Mouse (Mus musculus) lung, postnatal 0 days (tissue): ENCODE data around the gene Map3k6.

Experiments used
- CTCF ChIP-seq: IDR thresholded peaks from 2 replicates; pipeline ENCODE4 v1.5.1; 2016; ENCODE audit warnings: antibody characterized with exemption, mild to moderate bottlenecking
- EP300 ChIP-seq: IDR thresholded peaks from 2 replicates; pipeline ENCODE4 v1.6.1; 2016; ENCODE audit warnings: antibody characterized with exemption, mild to moderate bottlenecking, control low read depth

GRCm38 (mm10) chr4:133197801-133198286 is 42.8 kb upstream of the Map3k6 start:
- no peak for TF ChIP-seq CTCF
- no peak for TF ChIP-seq EP300
